Mouse (Mus musculus): ENCODE measurements around the gene B4galt3. TPM values are rescaled to one million over a fixed set of nuclear protein-coding genes. Genes with fewer than 3 reads are reported as not detected.

Gene B4galt3
- total and polyA plus RNA-seq, 2 experiments from 2014 or later: 94.9 to 110 TPM

DNA sequence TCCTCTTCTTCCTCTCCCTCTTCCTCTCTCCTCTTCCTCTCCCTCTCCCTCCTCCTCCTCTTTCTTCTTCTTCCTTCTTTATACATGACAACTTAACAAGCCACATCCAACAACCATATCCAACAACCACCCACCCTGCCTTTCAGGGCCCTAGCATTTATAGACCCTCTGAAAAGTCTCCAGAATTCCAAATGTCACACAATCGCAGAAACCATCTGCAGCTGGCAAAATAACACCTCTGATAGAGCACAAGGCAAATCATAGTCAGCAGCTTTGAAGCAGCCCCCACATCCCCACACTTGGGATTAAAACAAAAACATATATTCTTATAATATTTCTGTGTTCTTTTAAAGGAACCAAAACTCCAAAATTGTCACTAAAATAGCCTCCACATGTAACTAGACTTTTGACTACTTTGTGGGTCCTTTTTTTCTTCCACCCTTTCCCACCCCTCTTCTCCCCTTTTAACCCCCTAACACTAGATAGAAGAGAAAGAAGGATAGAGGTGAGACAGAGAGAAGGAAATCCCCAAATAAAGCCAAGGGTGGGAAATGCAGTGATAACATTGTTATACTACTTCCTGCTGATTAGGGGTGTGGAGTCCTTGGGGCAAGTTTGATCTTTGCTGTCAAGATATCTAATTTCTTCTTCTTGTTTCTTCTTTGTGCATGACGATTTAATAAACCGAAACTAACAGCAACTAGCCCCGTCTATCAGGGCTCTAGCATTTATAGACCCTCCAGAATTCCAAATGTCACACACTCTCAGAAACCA, 4.0 kb upstream of the B4galt3 start:
- ATAC-seq (ENCODE audit: low FRiP score) (no peak), DNase-seq (ENCODE audit: low spot score) (no peak)
- peaks cover 9% of the 10 kb centered on the region; the same call in 1 of the 2 replicates for H3K4me1 ChIP-seq (ENCODE audit: insufficient read depth, low read length)
- TF ChIP-seq CTCF (IDR thresholded peaks at IDR 0.05): no peak
- H3K9me3 ChIP-seq (ENCODE audit: low read length): no peaks in the 10 kb centered on the region
- 79% methylated on average over 4 of the region's 4 CpGs for WGBS
- no peak overlapping the region for H3K4me3 ChIP-seq (ENCODE audit: low read depth, low read length)
- H3K27ac ChIP-seq (ENCODE audit: low read depth, low read length): no peak overlapping the region
- H3K4me2 ChIP-seq (ENCODE audit: low read depth, low read length, poor library complexity, severe bottlenecking): no peak overlapping the region
- no peaks in the 10 kb centered on the region for H3K36me3 ChIP-seq (ENCODE audit: insufficient read depth, low read length)
- H3K27me3 ChIP-seq (ENCODE audit: insufficient read depth, low read length): no peaks in the 10 kb centered on the region
- H3K9ac ChIP-seq (replicated peaks; ENCODE audit: low read length, poor library complexity, severe bottlenecking): no peak overlapping the region

- no peak for DNase-seq (ENCODE audit: low spot score)
- no peaks in the 10 kb centered on the region for H3K9me3 ChIP-seq (ENCODE audit: low read length)
- H3K27me3 ChIP-seq (ENCODE audit: insufficient read depth, low read length): no peaks in the 10 kb centered on the region
- peaks cover 13% of the 10 kb centered on the region; the same call in 1 of the 2 replicates for H3K4me1 ChIP-seq (ENCODE audit: insufficient read depth, low read length)
- H3K4me3 ChIP-seq (ENCODE audit: low read depth, low read length): no peak overlapping the region
- H3K36me3 ChIP-seq (ENCODE audit: insufficient read depth, low read length): no peaks in the 10 kb centered on the region
- no peak for ATAC-seq (ENCODE audit: low FRiP score)
- 57% methylated on average over 1 of the region's 1 CpGs for WGBS
- no peak for TF ChIP-seq CTCF (IDR thresholded peaks at IDR 0.05)
- no peak overlapping the region for H3K4me2 ChIP-seq (ENCODE audit: low read depth, low read length, poor library complexity, severe bottlenecking)
- H3K27ac ChIP-seq (ENCODE audit: low read depth, low read length): no peak overlapping the region
- H3K9ac ChIP-seq (replicated peaks; ENCODE audit: low read length, poor library complexity, severe bottlenecking): no peak overlapping the region
Observed at GRCm38 (mm10) chr1:171268341-171268740, 1.8 kb upstream of the B4galt3 start.

DNA sequence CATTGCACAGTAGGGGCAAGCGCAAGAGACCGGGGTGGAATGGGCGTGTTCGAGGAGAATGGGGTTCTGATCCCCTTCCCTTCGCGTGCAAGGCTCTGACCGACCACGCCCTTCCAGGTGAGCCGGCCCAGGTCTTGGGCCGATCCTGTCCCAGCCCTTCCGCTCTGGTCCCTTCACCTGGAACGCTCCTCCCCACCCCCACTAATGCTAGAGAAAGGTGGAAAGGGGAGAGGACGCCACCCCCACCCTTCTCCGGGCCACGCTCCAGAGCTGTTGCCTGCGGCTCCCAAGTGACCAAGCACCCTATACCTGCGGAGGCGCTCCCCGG, 409 bp downstream of the B4galt3 start:
- DNase-seq (ENCODE audit: low spot score): no peak
- under 1% methylated on average over 18 of the region's 19 CpGs for WGBS

GRCm38 (mm10) chr1:171271196-171271595, 1.1 kb downstream of the B4galt3 start:
- Histone ChIP-seq H3K27ac (ENCODE audit: low read depth, low read length) (no peak overlapping the region), H3K27me3 (ENCODE audit: insufficient read depth, low read length) (no peaks in the 10 kb centered on the region), H3K4me1 (ENCODE audit: insufficient read depth, low read length) (peaks cover 9% of the 10 kb centered on the region; the same call in 1 of the 2 replicates), H3K36me3 (ENCODE audit: insufficient read depth, low read length) (peaks cover 25% of the 10 kb centered on the region), H3K9me3 (ENCODE audit: low read length) (no peaks in the 10 kb centered on the region), H3K9ac (replicated peaks; ENCODE audit: low read length, poor library complexity, severe bottlenecking) (peak overlapping the region; percentile 82; the same call in 1 of the 2 replicates), H3K4me2 (ENCODE audit: low read depth, low read length, poor library complexity, severe bottlenecking) (peak overlapping the region; percentile 89), H3K4me3 (ENCODE audit: low read depth, low read length) (peak overlapping the region; percentile 87)
- no peak for ATAC-seq (ENCODE audit: low FRiP score)
- WGBS: 50% methylated on average over 9 of the region's 9 CpGs
- no peak for DNase-seq (ENCODE audit: low spot score)
- TF ChIP-seq CTCF (IDR thresholded peaks at IDR 0.05): no peak

More for the DNA sequence above, 409 bp downstream of the B4galt3 start:
- Histone ChIP-seq H3K4me2 (ENCODE audit: low read depth, low read length, poor library complexity, severe bottlenecking) (peak overlapping the region; percentile 89), H3K36me3 (ENCODE audit: insufficient read depth, low read length) (peaks cover 18% of the 10 kb centered on the region), H3K4me3 (ENCODE audit: low read depth, low read length) (peak overlapping the region; percentile 87), H3K27ac (ENCODE audit: low read depth, low read length) (peak overlapping the region; percentile 55), H3K9ac (replicated peaks; ENCODE audit: low read length, poor library complexity, severe bottlenecking) (peak overlapping the region; percentile 82), H3K4me1 (ENCODE audit: insufficient read depth, low read length) (peaks cover 9% of the 10 kb centered on the region; the same call in 1 of the 2 replicates), H3K9me3 (ENCODE audit: low read length) (no peaks in the 10 kb centered on the region), H3K27me3 (ENCODE audit: insufficient read depth, low read length) (no peaks in the 10 kb centered on the region)
- ATAC-seq (ENCODE audit: low FRiP score): peak; percentile 74
- TF ChIP-seq CTCF (IDR thresholded peaks at IDR 0.05): no peak

GRCm38 (mm10) chr1:171271622-171272021, 1.5 kb downstream of the B4galt3 start:
- Histone ChIP-seq H3K9me3 (ENCODE audit: low read length) (no peaks in the 10 kb centered on the region), H3K4me1 (ENCODE audit: insufficient read depth, low read length) (peaks cover 9% of the 10 kb centered on the region; the same call in 1 of the 2 replicates), H3K27ac (ENCODE audit: low read depth, low read length) (no peak overlapping the region), H3K36me3 (ENCODE audit: insufficient read depth, low read length) (peaks cover 29% of the 10 kb centered on the region), H3K4me3 (ENCODE audit: low read depth, low read length) (no peak overlapping the region), H3K4me2 (ENCODE audit: low read depth, low read length, poor library complexity, severe bottlenecking) (peak overlapping the region; percentile 89), H3K27me3 (ENCODE audit: insufficient read depth, low read length) (no peaks in the 10 kb centered on the region), H3K9ac (replicated peaks; ENCODE audit: low read length, poor library complexity, severe bottlenecking) (0 out of 2 replicates have a peak overlapping the region, but pooled peaks have one; percentile 13)
- TF ChIP-seq CTCF (IDR thresholded peaks at IDR 0.05): no peak
- ATAC-seq (ENCODE audit: low FRiP score) (no peak), DNase-seq (ENCODE audit: low spot score) (no peak)
- WGBS: 66% methylated on average over 10 of the region's 10 CpGs

DNA sequence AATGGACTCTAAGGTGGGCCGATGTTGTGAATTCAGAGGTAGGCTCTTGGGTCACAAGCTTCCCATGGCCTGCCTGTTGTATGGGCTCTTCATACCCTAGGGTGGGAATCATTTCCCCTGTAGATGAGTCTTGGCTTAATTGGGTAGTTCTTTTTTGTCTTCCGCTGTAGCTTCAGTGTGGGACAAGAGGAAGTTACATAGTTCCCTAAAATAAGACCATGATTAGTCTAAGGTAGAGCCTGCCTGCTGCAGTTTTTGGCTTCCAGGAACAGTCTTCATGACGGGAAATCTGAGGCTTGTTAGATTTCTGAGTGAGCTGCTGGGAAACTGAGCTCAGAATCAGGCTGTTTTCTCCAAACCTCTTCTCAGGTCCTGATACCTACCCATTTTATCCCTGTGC, 2.0 kb downstream of the B4galt3 start:
- Histone ChIP-seq H3K4me1 (ENCODE audit: insufficient read depth, low read length) (peaks cover 9% of the 10 kb centered on the region; the same call in 1 of the 2 replicates), H3K9me3 (ENCODE audit: low read length) (no peaks in the 10 kb centered on the region), H3K27ac (ENCODE audit: low read depth, low read length) (no peak overlapping the region), H3K36me3 (ENCODE audit: insufficient read depth, low read length) (peaks cover 34% of the 10 kb centered on the region), H3K4me2 (ENCODE audit: low read depth, low read length, poor library complexity, severe bottlenecking) (peak overlapping the region; percentile 89; the same call in 1 of the 2 replicates), H3K4me3 (ENCODE audit: low read depth, low read length) (no peak overlapping the region), H3K9ac (replicated peaks; ENCODE audit: low read length, poor library complexity, severe bottlenecking) (no peak overlapping the region), H3K27me3 (ENCODE audit: insufficient read depth, low read length) (no peaks in the 10 kb centered on the region)
- no peak for TF ChIP-seq CTCF (IDR thresholded peaks at IDR 0.05)
- WGBS: 92% methylated on average over 3 of the region's 3 CpGs
- ATAC-seq (ENCODE audit: low FRiP score) (no peak), DNase-seq (ENCODE audit: low spot score) (no peak)

Data from midbrain, postnatal 0 days (tissue).